Mouse (Mus musculus) midbrain, embryonic 11.5 days (tissue): ENCODE results near the gene Saal1. TPM values are rescaled to one million over a fixed set of nuclear protein-coding genes. Genes with fewer than 3 reads are reported as not detected.
A peak's percentile ranks its signal among the peaks of the same experiment; 100 is the strongest.
"Not testable (repeated sequence)": the region's sequence is repeated elsewhere in the genome, so short reads cannot be mapped to it uniquely, and the experiment has no call there.

Source experiments
- ATAC-seq: fragments of 200-750 bp; cut with Nextera tagmentation; 2 replicates; pipeline ENCODE4 v1.8.0; 2017; ENCODE audit warnings: moderate TSS enrichment, moderate library complexity; ENCODE audit not compliant: low FRiP score
- DNase-seq: peaks from one replicate; pipeline ENCODE4 v3.0.0; 2015; ENCODE audit warnings: low spot score; ENCODE audit errors: missing footprints
- H3K27ac ChIP-seq: fragments of 300-500 bp; sonication (generic); 2 replicates; pipeline ENCODE4 v1.5.1; 2014; ENCODE audit warnings: low read depth, low read length
- H3K27me3 ChIP-seq: fragments of 300-500 bp; sonication (generic); 2 replicates; pipeline ENCODE4 v1.6.1; 2014; ENCODE audit warnings: mild to moderate bottlenecking, low read length, moderate library complexity, mixed read lengths; ENCODE audit not compliant: control insufficient read depth, insufficient read depth
- H3K36me3 ChIP-seq: fragments of 300-500 bp; sonication (generic); 2 replicates; pipeline ENCODE4 v1.6.1; 2014; ENCODE audit warnings: mild to moderate bottlenecking, low read length, moderate library complexity, mixed read lengths; ENCODE audit not compliant: control insufficient read depth, insufficient read depth
- H3K4me1 ChIP-seq: fragments of 300-500 bp; sonication (generic); 2 replicates; pipeline ENCODE4 v1.6.1; 2014; ENCODE audit warnings: low read length; ENCODE audit not compliant: control insufficient read depth, insufficient read depth
- H3K4me2 ChIP-seq: fragments of 300-500 bp; sonication (generic); 2 replicates; pipeline ENCODE4 v1.6.1; 2014; ENCODE audit warnings: mild to moderate bottlenecking, moderate library complexity
- H3K4me3 ChIP-seq: fragments of 300-500 bp; sonication (generic); 2 replicates; pipeline ENCODE4 v1.5.1; 2014; ENCODE audit warnings: low read depth, low read length
- H3K9ac ChIP-seq: fragments of 300-500 bp; sonication (generic); 2 replicates; pipeline ENCODE4 v1.6.1; 2014; ENCODE audit warnings: low read length
- H3K9me3 ChIP-seq: fragments of 300-500 bp; sonication (generic); 2 replicates; pipeline ENCODE4 v1.6.1; 2016; ENCODE audit warnings: low read length; ENCODE audit not compliant: control insufficient read depth
- WGBS: fragments of 180-500 bp; shearing (Covaris S2); extraction: QIAGEN DNeasy Blood & Tissue Kit; methylation state at CpG from one replicate; pipeline ENCODE4 v1.1.7; 2014; 5-methylcytosine and 5-hydroxymethylcytosine counted together
- polyA plus RNA-seq: library from polyadenylated mRNA; unstranded; fragments of >200 nt; fragmentation: Nextera tagmentation; extraction: Ambion mirVana; gene quantifications from 2 replicates; pipeline ENCODE4 v1.2.1, GENCODE M21; 2014

Saal1 gene
- polyA plus RNA-seq, 1 experiment from 2014 or later: 42.4 TPM

- H3K36me3 ChIP-seq: no peaks in the 10 kb centered on the region
- whole genome bisulfite sequencing: 88% methylated on average over 5 of the region's 5 CpGs
- H3K27ac ChIP-seq: no peak within 1 kb of the TSS
- H3K4me1 ChIP-seq: no peaks in the 10 kb centered on the region
- no peak within 1 kb of the TSS for H3K4me3 ChIP-seq
- no peak within 1 kb of the TSS for H3K4me2 ChIP-seq
- H3K27me3 ChIP-seq: no peaks in the 10 kb centered on the region
- ATAC-seq (no peak), DNase-seq (no peak)
- H3K9ac ChIP-seq: no peak within 1 kb of the TSS
- no peaks in the 10 kb centered on the region for H3K9me3 ChIP-seq
These were observed 5.1 kb upstream of the Saal1 start, which contains the start of gene Saa3 for GRCm38 (mm10) chr7:46715600-46715999. Gene Saa3 (minus strand): TSS chr7:46715700.

- Histone ChIP-seq H3K9ac (no peak overlapping the region), H3K4me2 (no peak overlapping the region), H3K9me3 (no peaks in the 10 kb centered on the region), H3K4me3 (no peak overlapping the region), H3K36me3 (no peaks in the 10 kb centered on the region), H3K4me1 (peaks cover 4% of the 10 kb centered on the region), H3K27me3 (no peaks in the 10 kb centered on the region), H3K27ac (no peak overlapping the region)
- DNase-seq (peak; percentile 91), ATAC-seq (no peak)
- WGBS: 32% methylated on average over 6 of the region's 6 CpGs
These were observed 4.0 kb upstream of the Saal1 start for GRCm38 (mm10) chr7:46714518-46714917.

DNA sequence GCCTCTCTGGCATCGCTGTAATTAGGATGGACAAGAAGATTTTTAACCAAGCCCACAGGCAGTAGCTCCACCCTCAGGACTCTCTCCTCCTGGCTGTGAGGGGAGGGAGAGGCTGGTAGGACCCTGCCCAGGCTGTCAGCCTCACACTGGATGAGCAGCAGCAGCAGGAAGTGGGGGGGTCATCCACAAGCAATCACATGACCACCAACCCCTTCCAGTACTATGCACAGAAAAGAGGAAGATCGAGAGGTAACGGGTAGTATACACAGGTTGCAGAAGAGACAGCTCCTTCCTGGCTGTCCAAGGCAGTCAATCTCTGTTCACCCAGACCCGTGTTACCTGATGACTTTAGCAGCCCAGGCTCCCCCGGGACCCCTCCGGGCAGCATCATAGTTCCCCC is 1.8 kb upstream of the Saal1 start:
- no peaks in the 10 kb centered on the region for H3K36me3 ChIP-seq
- no peak overlapping the region for H3K4me2 ChIP-seq
- H3K4me1 ChIP-seq: peaks cover 6% of the 10 kb centered on the region
- no peak overlapping the region for H3K4me3 ChIP-seq
- H3K27me3 ChIP-seq: no peaks in the 10 kb centered on the region
- H3K9ac ChIP-seq: no peak overlapping the region
- WGBS: 72% methylated on average over 6 of the region's 6 CpGs
- H3K27ac ChIP-seq: no peak overlapping the region
- no peaks in the 10 kb centered on the region for H3K9me3 ChIP-seq
- ATAC-seq: no peak
- no peak for DNase-seq

DNA sequence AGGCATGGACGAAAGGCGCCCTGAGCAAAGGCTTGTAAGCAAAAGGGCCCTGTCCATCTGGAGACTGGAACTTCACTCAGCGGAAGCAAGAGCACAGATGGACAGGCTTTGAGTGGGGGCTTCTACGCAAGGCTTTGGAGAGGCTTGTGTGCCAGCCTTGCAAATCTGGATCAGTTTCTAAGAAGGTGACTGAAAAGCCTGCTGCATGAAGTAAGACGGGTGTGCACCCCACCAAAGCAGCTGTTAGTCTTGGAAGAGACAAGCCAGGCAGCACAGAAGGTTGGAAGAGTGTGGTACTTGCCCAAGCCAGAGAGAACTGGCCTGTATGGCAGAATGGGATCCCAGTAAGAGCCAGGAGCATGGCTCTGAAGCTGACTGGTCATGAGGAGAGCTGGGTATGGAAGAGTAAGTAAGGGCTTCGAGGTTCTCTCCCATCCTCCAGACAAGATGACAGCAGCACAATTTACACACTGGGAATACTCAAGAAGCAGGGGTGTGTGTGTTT is 9.9 kb downstream of the Saal1 start:
- Histone ChIP-seq H3K4me1 (no peaks in the 10 kb centered on the region), H3K27ac (no peak overlapping the region), H3K4me2 (no peak overlapping the region), H3K36me3 (peaks cover 23% of the 10 kb centered on the region), H3K9ac (no peak overlapping the region), H3K27me3 (no peaks in the 10 kb centered on the region), H3K4me3 (no peak overlapping the region), H3K9me3 (no peaks in the 10 kb centered on the region)
- DNase-seq: peak; percentile 33
- no peak for ATAC-seq
- 94% methylated on average over 6 of the region's 6 CpGs for WGBS

DNA sequence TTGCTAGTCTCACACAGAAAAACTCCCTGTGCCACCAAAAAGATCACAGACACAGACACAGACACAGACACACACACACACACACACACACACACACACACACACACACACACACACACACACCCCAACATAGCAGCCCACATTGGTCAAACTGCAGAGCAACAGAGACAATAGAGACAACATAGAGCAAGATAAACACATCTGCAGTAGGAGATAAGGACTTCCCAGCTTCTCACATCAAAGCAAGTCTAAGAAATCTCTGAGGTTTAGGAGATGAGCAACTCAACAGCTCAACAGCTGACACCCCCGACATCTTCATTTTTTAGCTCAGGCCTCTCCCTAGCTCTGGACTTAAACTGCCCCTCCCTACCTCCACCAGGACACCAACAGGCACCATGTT is 13.7 kb downstream of the Saal1 start:
- WGBS: 79% methylated on average over 1 of the region's 1 CpGs

GRCm38 (mm10) chr7:46686827-46687226 is 23.7 kb downstream of the Saal1 start:
- H3K9ac ChIP-seq: no peak overlapping the region
- H3K4me2 ChIP-seq: no peak overlapping the region
- no peaks in the 10 kb centered on the region for H3K4me1 ChIP-seq
- no peaks in the 10 kb centered on the region for H3K27me3 ChIP-seq
- H3K9me3 ChIP-seq: no peaks in the 10 kb centered on the region
- ATAC-seq: no peak
- no peak overlapping the region for H3K4me3 ChIP-seq
- H3K36me3 ChIP-seq: peaks cover 13% of the 10 kb centered on the region
- H3K27ac ChIP-seq: no peak overlapping the region
- peak; percentile 75 for DNase-seq
- WGBS: 85% methylated on average over 5 of the region's 5 CpGs

More for the DNA sequence above, 13.7 kb downstream of the Saal1 start:
- H3K9ac ChIP-seq: no peak overlapping the region
- no peaks in the 10 kb centered on the region for H3K27me3 ChIP-seq
- ATAC-seq: no peak
- H3K4me1 ChIP-seq: no peaks in the 10 kb centered on the region
- H3K4me2 ChIP-seq: no peak overlapping the region
- no peak overlapping the region for H3K27ac ChIP-seq
- H3K4me3 ChIP-seq: no peak overlapping the region
- H3K36me3 ChIP-seq: peaks cover 20% of the 10 kb centered on the region
- DNase-seq: peak; percentile 2
- no peaks in the 10 kb centered on the region for H3K9me3 ChIP-seq

DNA sequence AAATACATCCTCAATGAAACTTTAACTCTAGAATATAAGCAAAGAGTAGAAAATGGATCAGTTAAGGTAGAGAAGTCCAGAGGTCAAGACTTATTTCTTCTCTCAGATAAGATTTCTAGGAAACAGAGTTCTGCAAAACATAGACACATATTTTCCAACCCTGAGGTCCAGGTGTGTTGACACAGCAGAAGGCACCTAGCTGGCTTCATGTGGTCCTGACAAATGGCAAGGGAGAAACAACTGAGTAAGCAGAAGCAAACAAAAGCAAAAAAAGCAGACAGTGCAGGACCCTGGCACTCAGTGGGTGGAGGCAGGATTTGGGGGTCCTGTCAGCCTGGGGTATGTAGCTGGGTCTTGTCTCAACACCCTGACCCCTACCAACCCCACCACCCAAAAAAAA is 29.7 kb downstream of the Saal1 start:
- Histone ChIP-seq H3K36me3 (no peaks in the 10 kb centered on the region), H3K9me3 (no peaks in the 10 kb centered on the region), H3K4me2 (no peak overlapping the region), H3K9ac (no peak overlapping the region), H3K4me1 (no peaks in the 10 kb centered on the region), H3K27ac (no peak overlapping the region), H3K27me3 (no peaks in the 10 kb centered on the region), H3K4me3 (no peak overlapping the region)
- ATAC-seq (no peak), DNase-seq (no peak)

- H3K4me3 ChIP-seq, H3K4me2 ChIP-seq, H3K27ac ChIP-seq, H3K9ac ChIP-seq, H3K36me3 ChIP-seq, ATAC-seq, H3K27me3 ChIP-seq, H3K4me1 ChIP-seq, H3K9me3 ChIP-seq: not testable (repeated sequence)
- WGBS: 93% methylated on average over 7 of the region's 7 CpGs
- peak; percentile 39 for DNase-seq
These were observed 31.4 kb downstream of the Saal1 start for GRCm38 (mm10) chr7:46679044-46679443.

- no peak overlapping the region for H3K4me3 ChIP-seq
- no peaks in the 10 kb centered on the region for H3K27me3 ChIP-seq
- no peaks in the 10 kb centered on the region for H3K36me3 ChIP-seq
- 89% methylated on average over 3 of the region's 3 CpGs for WGBS
- no peak overlapping the region for H3K9ac ChIP-seq
- H3K4me2 ChIP-seq: no peak overlapping the region
- ATAC-seq: no peak
- H3K9me3 ChIP-seq: no peaks in the 10 kb centered on the region
- H3K27ac ChIP-seq: no peak overlapping the region
- no peaks in the 10 kb centered on the region for H3K4me1 ChIP-seq
- peak; percentile 69 for DNase-seq
These were observed 32.1 kb downstream of the Saal1 start for GRCm38 (mm10) chr7:46678417-46678816.
